Mouse (Mus musculus): Measurements from ENCODE around the gene Tnfsf9.

- TF ChIP-seq CTCF (IDR thresholded peaks at IDR 0.05; ENCODE audit: low read depth), result no peak
- no peak for TF ChIP-seq EP300 (optimal IDR thresholded peaks at IDR 0.05)
Measured at GRCm38 (mm10) chr17:57145115-57145514, 40.0 kb downstream of the Tnfsf9 start.
